Mouse (Mus musculus) liver, postnatal 0 days (tissue): ENCODE data around the gene Mt2. TPM values are rescaled to one million over a fixed set of nuclear protein-coding genes. Genes with fewer than 3 reads are reported as not detected.
A peak's percentile ranks its signal among the peaks of the same experiment; 100 is the strongest.

ENCODE experiments used
- ATAC-seq: fragments of 200-750 bp; cut with Nextera tagmentation; 2 replicates; pipeline ENCODE4 v1.8.0; 2017; ENCODE audit warnings: mild to moderate bottlenecking, moderate library complexity
- DNase-seq: peaks from one replicate; pipeline ENCODE4 v3.0.0-alpha.2; 2016
- H3K27ac ChIP-seq: fragments of 300-500 bp; sonication (generic); 2 replicates; pipeline ENCODE4 v1.5.1; 2014; ENCODE audit warnings: antibody characterized with exemption, moderate library complexity, mild to moderate bottlenecking, low read depth
- H3K27me3 ChIP-seq: fragments of 300-500 bp; sonication (generic); 2 replicates; pipeline ENCODE4 v1.6.1; 2014; ENCODE audit warnings: low read length, control low read depth, mixed read lengths; ENCODE audit not compliant: insufficient read depth
- H3K36me3 ChIP-seq: fragments of 300-500 bp; sonication (generic); replicated peaks from 2 replicates; pipeline ENCODE4 v1.6.1; 2014; ENCODE audit warnings: mild to moderate bottlenecking, control low read depth, low read length, moderate library complexity, mixed read lengths; ENCODE audit not compliant: insufficient read depth
- H3K4me1 ChIP-seq: fragments of 300-500 bp; sonication (generic); 2 replicates; pipeline ENCODE4 v1.6.1; 2014; ENCODE audit warnings: antibody characterized with exemption, mild to moderate bottlenecking, control low read depth; ENCODE audit not compliant: insufficient read depth
- H3K4me2 ChIP-seq: fragments of 300-500 bp; sonication (generic); 2 replicates; pipeline ENCODE4 v1.6.1; 2014; ENCODE audit warnings: low read depth, mild to moderate bottlenecking, low read length, moderate library complexity, mixed read lengths
- H3K4me3 ChIP-seq: fragments of 300-500 bp; sonication (generic); 2 replicates; pipeline ENCODE4 v1.5.1; 2014; ENCODE audit warnings: low read depth, low read length
- H3K9ac ChIP-seq: fragments of 300-500 bp; sonication (generic); replicated peaks from 2 replicates; pipeline ENCODE4 v1.6.1; 2014; ENCODE audit warnings: mild to moderate bottlenecking, moderate library complexity
- H3K9me3 ChIP-seq: fragments of 300-500 bp; sonication (generic); 2 replicates; pipeline ENCODE4 v1.6.1; 2016; ENCODE audit warnings: mild to moderate bottlenecking, control low read depth, low read length, mixed read lengths
- CTCF ChIP-seq: sonication (generic); IDR thresholded peaks from 2 replicates; pipeline ENCODE4 v1.5.1; 2016; ENCODE audit warnings: antibody characterized with exemption, low read depth
- EP300 ChIP-seq: IDR thresholded peaks from 2 replicates; pipeline ENCODE4 v1.6.1; 2016; ENCODE audit warnings: antibody characterized with exemption, low read depth, mild to moderate bottlenecking
- WGBS: fragments of 180-500 bp; shearing (Covaris S2); extraction: QIAGEN DNeasy Blood & Tissue Kit; methylation state at CpG from one replicate; pipeline ENCODE4 v1.1.7; 2014; ENCODE audit not compliant: insufficient replicate concordance; 5-methylcytosine and 5-hydroxymethylcytosine counted together
- polyA plus RNA-seq: library from polyadenylated mRNA; unstranded; fragments of >200 nt; fragmentation: Nextera tagmentation; extraction: Ambion mirVana; gene quantifications from 2 replicates; pipeline ENCODE4 v1.2.1, GENCODE M21; 2015

The Mt2 gene
- polyA plus RNA-seq, 1 experiment from 2014 or later: 507 TPM

DNA sequence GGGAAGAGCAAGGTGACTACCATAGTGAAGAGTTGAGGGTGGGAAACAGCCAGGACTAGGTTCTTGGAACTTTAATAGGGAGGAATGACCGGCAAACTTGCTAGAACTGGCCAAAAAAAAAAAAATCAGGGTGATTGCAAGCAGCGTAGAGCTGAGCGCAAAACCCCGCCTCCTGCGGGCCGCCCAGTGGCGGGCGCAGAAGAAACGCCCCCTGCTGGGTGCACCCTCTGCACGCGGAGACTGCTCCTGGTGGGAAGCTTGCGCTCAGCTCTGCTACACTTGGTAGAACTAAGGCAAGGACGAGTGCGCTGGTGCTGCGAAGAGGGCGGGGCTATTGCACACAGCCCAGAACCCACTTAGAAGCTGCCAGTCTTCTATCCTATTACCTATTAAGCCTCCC, 10.7 kb downstream of the Mt2 start:
- peak overlapping the region; percentile 48 for H3K4me3 ChIP-seq
- peaks cover 6% of the 10 kb centered on the region; the same call in 1 of the 2 replicates for H3K27me3 ChIP-seq
- no peaks in the 10 kb centered on the region for H3K9me3 ChIP-seq
- H3K4me2 ChIP-seq: peak overlapping the region; percentile 78
- H3K9ac ChIP-seq: peak overlapping the region; percentile 60
- no peaks in the 10 kb centered on the region; the same call in 1 of the 2 replicates for H3K36me3 ChIP-seq
- peak; percentile 95 for DNase-seq
- peak; percentile 49 for ATAC-seq
- H3K4me1 ChIP-seq: peaks cover 44% of the 10 kb centered on the region
- peak; percentile 79 for TF ChIP-seq EP300
- peak; percentile 91 for TF ChIP-seq CTCF
- WGBS: 0% methylated on average over 16 of the region's 16 CpGs
- H3K27ac ChIP-seq: peak overlapping the region; percentile 93

DNA sequence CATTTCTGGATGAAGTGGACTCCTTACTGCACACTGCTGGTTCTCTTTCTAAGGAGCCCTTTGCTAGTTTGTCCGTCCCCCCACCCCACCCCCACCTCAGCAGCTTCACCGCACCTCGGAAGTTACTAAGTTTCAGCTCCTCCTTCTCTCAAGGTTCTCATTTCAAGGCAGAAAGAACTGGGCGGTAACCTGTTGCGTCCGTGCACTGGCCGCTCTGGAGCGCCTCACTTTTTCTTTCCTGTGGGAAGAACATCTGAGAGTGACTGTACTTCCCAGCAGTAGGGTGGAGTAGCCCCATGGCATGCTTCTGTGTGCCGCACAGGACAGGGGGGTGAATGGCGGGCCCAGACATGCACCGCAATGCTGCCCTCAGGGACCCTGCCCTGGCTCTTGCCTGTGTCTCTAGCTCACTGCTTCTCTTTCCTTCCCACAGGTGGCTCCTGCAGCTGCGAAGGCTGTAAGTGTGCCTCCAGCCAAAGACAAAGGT, 11.9 kb downstream of the Mt2 start:
- peaks cover 38% of the 10 kb centered on the region for H3K4me1 ChIP-seq
- WGBS: 37% methylated on average over 12 of the region's 12 CpGs

GRCm38 (mm10) chr8:94185791-94186190, 13.3 kb downstream of the Mt2 start:
- H3K9me3 ChIP-seq: no peaks in the 10 kb centered on the region
- no peak for TF ChIP-seq EP300
- no peak for TF ChIP-seq CTCF
- ATAC-seq (no peak), DNase-seq (no peak)
- H3K4me3 ChIP-seq: peak overlapping the region; percentile 24; the same call in 1 of the 2 replicates
- peaks cover 43% of the 10 kb centered on the region for H3K4me1 ChIP-seq
- peak overlapping the region; percentile 66 for H3K27ac ChIP-seq
- H3K9ac ChIP-seq: no peak overlapping the region
- peaks cover 6% of the 10 kb centered on the region; the same call in 1 of the 2 replicates for H3K27me3 ChIP-seq
- H3K4me2 ChIP-seq: peak overlapping the region; percentile 63
- WGBS: 56% methylated on average over 6 of the region's 6 CpGs
- no peaks in the 10 kb centered on the region for H3K36me3 ChIP-seq

More for the DNA sequence above, 11.9 kb downstream of the Mt2 start:
- TF ChIP-seq CTCF (no peak), EP300 (no peak)
- Histone ChIP-seq H3K4me2 (peak overlapping the region; percentile 2; the same call in 1 of the 2 replicates), H3K27me3 (peaks cover 6% of the 10 kb centered on the region; the same call in 1 of the 2 replicates), H3K27ac (no peak overlapping the region), H3K9ac (0 out of 2 replicates have a peak overlapping the region, but pooled peaks have one; percentile 13), H3K9me3 (no peaks in the 10 kb centered on the region), H3K36me3 (no peaks in the 10 kb centered on the region; the same call in 1 of the 2 replicates), H3K4me3 (no peak overlapping the region)
- ATAC-seq: no peak
- DNase-seq: no peak

DNA sequence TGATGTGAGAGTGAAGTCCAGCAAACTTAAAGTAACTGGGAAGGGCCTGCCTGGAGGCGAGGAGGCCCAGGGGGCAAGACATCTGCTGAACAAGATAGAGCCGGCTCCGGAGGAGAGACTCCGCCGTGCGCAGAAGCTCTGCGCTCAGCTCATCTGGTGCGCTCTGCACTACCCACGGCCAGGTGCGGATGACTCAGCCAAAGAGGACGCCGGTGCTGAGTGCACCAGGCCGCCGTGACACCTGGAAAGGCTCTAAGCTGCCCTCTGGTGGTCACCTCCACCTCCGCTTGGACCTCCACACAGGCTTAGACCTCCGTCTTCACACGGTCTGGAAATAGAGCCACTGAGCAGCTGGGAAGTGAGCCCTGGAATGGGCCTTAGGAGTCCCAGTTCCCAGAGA, 14.1 kb downstream of the Mt2 start:
- Histone ChIP-seq H3K4me3 (peak overlapping the region; percentile 24), H3K27ac (peak overlapping the region; percentile 66), H3K4me2 (peak overlapping the region; percentile 63), H3K4me1 (peaks cover 50% of the 10 kb centered on the region), H3K36me3 (no peaks in the 10 kb centered on the region), H3K9me3 (no peaks in the 10 kb centered on the region), H3K9ac (peak overlapping the region; percentile 46), H3K27me3 (peaks cover 6% of the 10 kb centered on the region; the same call in 1 of the 2 replicates)
- ATAC-seq: peak; percentile 76
- TF ChIP-seq CTCF: peak; percentile 94
- TF ChIP-seq EP300: peak; percentile 73; the same call in 1 of the 2 replicates
- DNase-seq: peak; percentile 90
- 4% methylated on average over 17 of the region's 17 CpGs for WGBS

DNA sequence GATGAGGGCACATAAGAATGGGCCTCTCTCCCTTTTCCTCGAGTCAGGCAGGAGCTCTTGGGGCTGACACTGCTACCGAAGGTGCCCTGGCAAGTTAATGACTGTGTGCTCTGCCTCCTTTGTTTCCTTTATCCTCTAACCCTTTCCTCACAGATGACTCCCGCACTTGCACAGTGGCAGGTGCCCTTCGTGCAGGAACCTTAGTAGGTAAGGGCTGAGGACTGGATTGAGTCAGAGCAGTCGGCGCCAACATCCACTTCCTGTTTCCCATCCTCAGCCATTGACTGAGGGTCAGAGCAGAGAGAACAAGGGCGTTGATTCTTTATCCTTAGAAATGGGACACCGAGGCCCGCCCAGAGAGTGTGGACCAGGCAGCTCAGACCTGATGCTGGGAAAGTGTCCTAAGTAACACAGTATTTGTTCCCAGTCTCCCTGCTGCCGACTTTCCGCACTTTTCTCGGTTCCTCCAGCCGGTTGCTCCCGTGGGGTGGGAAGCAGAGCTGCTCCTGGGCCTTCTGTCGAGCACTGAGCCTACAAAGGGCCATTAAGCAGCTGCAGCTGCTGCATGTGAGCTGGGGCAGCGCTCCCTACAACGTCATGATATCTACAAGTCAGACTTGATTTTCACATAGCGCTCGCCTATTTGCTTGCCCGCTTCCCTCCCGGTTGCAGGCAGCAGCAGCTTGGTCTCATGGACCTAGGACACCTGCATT, 15.0 kb downstream of the Mt2 start:
- DNase-seq: no peak
- peak overlapping the region; percentile 32; the same call in 1 of the 2 replicates for H3K27ac ChIP-seq
- peak overlapping the region; percentile 63 for H3K4me2 ChIP-seq
- no peaks in the 10 kb centered on the region for H3K36me3 ChIP-seq
- H3K4me1 ChIP-seq: peaks cover 48% of the 10 kb centered on the region
- no peak for ATAC-seq
- TF ChIP-seq CTCF (no peak), EP300 (no peak)
- H3K9ac ChIP-seq: 0 out of 2 replicates have a peak overlapping the region, but pooled peaks have one; percentile 13
- H3K27me3 ChIP-seq: peaks cover 6% of the 10 kb centered on the region; the same call in 1 of the 2 replicates
- no peak overlapping the region for H3K4me3 ChIP-seq
- 34% methylated on average over 21 of the region's 21 CpGs for WGBS
- H3K9me3 ChIP-seq: no peaks in the 10 kb centered on the region

- no peak for ATAC-seq
- Histone ChIP-seq H3K4me2 (no peak overlapping the region), H3K9me3 (no peaks in the 10 kb centered on the region), H3K4me1 (peaks cover 31% of the 10 kb centered on the region), H3K9ac (no peak overlapping the region), H3K27ac (no peak overlapping the region), H3K27me3 (peaks cover 6% of the 10 kb centered on the region; the same call in 1 of the 2 replicates), H3K4me3 (no peak overlapping the region), H3K36me3 (no peaks in the 10 kb centered on the region)
- TF ChIP-seq CTCF (no peak), EP300 (no peak)
- DNase-seq: no peak
- WGBS: 66% methylated on average over 13 of the region's 13 CpGs
These were observed 17.0 kb downstream of the Mt2 start for GRCm38 (mm10) chr8:94189275-94190031.
